Mouse (Mus musculus) G1E (cell line): Measurements from ENCODE around the gene Mapk8ip3. TPM values are rescaled to one million over a fixed set of nuclear protein-coding genes. Genes with fewer than 3 reads are reported as not detected.

ENCODE experiments used
- ATAC-seq: 2 replicates; pipeline ENCODE4 v1.8.0; 2016; ENCODE audit warnings: mild to moderate bottlenecking; ENCODE audit not compliant: insufficient number of reproducible peaks, poor library complexity, low FRiP score, severe bottlenecking; ENCODE audit errors: extremely low read depth
- DNase-seq: peaks from one replicate; pipeline ENCODE4 v3.0.0; 2012; ENCODE audit warnings: low spot score
- H3K27me3 ChIP-seq: 2 replicates; pipeline ENCODE4 v1.6.1; 2012; ENCODE audit warnings: mild to moderate bottlenecking, low read length, inconsistent platforms; ENCODE audit not compliant: insufficient read depth
- H3K36me3 ChIP-seq: replicated peaks from 2 replicates; pipeline ENCODE3; 2012; ENCODE audit warnings: mild to moderate bottlenecking, inconsistent platforms
- H3K4me1 ChIP-seq: 2 replicates; pipeline ENCODE4 v1.6.1; 2012; ENCODE audit warnings: low read depth, low read length, inconsistent platforms, mixed read lengths; ENCODE audit not compliant: insufficient read depth
- H3K4me3 ChIP-seq: 2 replicates; pipeline ENCODE4 v1.5.1; 2012; ENCODE audit warnings: low read depth, mild to moderate bottlenecking, inconsistent platforms, low read length, moderate library complexity, mixed read lengths
- H3K9me3 ChIP-seq: replicated peaks from 2 replicates; pipeline ENCODE4 v1.6.1; 2012; ENCODE audit warnings: inconsistent platforms
- CTCF ChIP-seq: IDR thresholded peaks from 2 replicates; pipeline ENCODE4 v1.5.1; 2012; ENCODE audit warnings: low read depth, low read length, inconsistent platforms, mixed read lengths
- GATA1 ChIP-seq: IDR thresholded peaks from 2 replicates; pipeline ENCODE4 v1.6.1; 2012; ENCODE audit warnings: borderline replicate concordance, low read length, inconsistent platforms, mixed read lengths
- GATA2 ChIP-seq: IDR thresholded peaks from 2 replicates; pipeline ENCODE4 v1.6.1; 2012; ENCODE audit warnings: low read depth, low read length, inconsistent platforms, borderline replicate concordance
- POLR2AphosphoS5 ChIP-seq: IDR thresholded peaks from 2 replicates; pipeline ENCODE4 v1.6.1; 2012; ENCODE audit warnings: low read depth, low read length, inconsistent platforms; ENCODE audit not compliant: insufficient replicate concordance
- TAL1 ChIP-seq: conservative IDR thresholded peaks from 2 replicates; pipeline ENCODE4 v1.6.1; 2012; ENCODE audit warnings: low read depth, low read length, inconsistent platforms, mixed read lengths
- polyA plus RNA-seq: library from polyadenylated mRNA; stranded (reverse); fragments of >175 nt; gene quantifications from 2 replicates; pipeline ENCODE4 v1.2.3, GENCODE M21; 2012
- total RNA-seq, 2 experiments: library from RNA; stranded (forward) in 1 of 2; stranded (reverse) in 1 of 2; fragments of 200-1000 nt in 1 of 2; fragments of >200 nt in 1 of 2; fragmentation: Nextera tagmentation in 1 of 2; gene quantifications; 2 replicates each; pipeline ENCODE4 v1.2.3; 2014 to 2017

Gene Mapk8ip3
- total and polyA plus RNA-seq, 3 experiments: 32.4 to 122 (median 39.7) TPM

DNA sequence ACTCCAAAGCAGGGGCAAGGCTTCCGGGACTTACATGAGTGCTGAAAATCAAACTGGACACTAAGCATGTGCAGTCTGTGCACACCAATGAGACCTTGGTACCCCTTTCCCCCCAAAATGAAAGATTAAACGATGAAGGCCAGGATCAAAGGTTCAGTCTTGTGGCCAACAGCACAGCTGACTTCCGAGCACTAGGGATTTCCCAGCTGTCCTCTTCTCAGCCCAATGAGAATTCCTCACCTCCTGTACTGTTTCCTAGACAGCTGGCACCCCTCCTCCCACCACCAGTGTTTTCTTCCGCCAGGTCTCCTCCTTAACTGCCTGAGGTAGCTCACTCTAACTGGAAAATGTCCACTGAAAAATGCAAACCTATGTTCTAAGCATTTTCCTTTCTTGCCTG is 3.6 kb downstream of the Mapk8ip3 start:
- Histone ChIP-seq H3K27me3 (no peaks in the 10 kb centered on the region), H3K36me3 (peaks cover 58% of the 10 kb centered on the region), H3K4me1 (peaks cover 39% of the 10 kb centered on the region), H3K4me3 (no peak overlapping the region), H3K9me3 (no peaks in the 10 kb centered on the region)
- DNase-seq (no peak), ATAC-seq (no peak)
- TF ChIP-seq POLR2AphosphoS5: no peak
- TF ChIP-seq GATA1: no peak
- no peak for TF ChIP-seq CTCF
- TF ChIP-seq GATA2: no peak
- TF ChIP-seq TAL1: no peak

DNA sequence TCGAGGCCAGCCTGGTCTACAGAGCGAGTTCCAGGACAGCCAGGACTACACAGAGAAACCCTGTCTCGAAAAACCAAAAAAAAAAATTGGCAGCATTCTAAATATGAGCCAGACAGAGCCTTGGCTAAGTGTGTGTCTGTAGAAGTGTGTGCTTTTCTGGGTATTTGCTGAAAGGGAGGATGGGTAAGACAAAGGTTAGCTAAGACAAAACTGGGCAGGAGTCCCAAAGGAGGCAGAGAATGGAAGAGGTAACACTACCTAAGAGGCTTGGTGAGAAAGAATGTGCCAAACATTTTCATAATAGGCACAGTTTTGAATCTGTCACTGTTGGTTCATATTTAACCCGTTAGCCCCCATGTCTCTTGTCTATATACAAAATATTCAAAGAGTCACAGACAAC is 4.3 kb downstream of the Mapk8ip3 start:
- DNase-seq (no peak), ATAC-seq (no peak)
- peaks cover 60% of the 10 kb centered on the region for H3K36me3 ChIP-seq
- no peaks in the 10 kb centered on the region for H3K9me3 ChIP-seq
- TF ChIP-seq GATA1 (no peak), POLR2AphosphoS5 (no peak), TAL1 (no peak), CTCF (no peak), GATA2 (no peak)
- no peak overlapping the region for H3K4me3 ChIP-seq
- peaks cover 39% of the 10 kb centered on the region for H3K4me1 ChIP-seq
- H3K27me3 ChIP-seq: no peaks in the 10 kb centered on the region

DNA sequence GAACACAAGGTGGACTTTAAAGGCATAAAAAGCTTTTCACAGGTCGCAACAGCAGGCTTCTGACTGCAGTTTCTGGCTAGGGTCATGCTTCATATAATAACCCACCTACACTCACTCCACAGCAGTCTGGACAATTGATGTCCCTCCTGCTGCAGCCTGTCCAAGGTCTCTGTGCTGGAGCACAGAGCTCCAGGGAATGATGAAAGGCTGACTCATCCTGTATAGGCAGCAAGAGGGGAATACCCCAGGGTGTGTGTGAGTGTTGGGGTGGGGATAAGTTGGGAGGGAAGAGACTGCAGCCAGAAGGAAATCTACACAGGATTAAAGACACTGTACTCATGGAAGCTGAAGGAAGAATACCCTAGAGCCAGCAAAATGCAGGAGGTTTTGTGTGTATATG is 7.3 kb downstream of the Mapk8ip3 start:
- H3K36me3 ChIP-seq: peaks cover 78% of the 10 kb centered on the region

DNA sequence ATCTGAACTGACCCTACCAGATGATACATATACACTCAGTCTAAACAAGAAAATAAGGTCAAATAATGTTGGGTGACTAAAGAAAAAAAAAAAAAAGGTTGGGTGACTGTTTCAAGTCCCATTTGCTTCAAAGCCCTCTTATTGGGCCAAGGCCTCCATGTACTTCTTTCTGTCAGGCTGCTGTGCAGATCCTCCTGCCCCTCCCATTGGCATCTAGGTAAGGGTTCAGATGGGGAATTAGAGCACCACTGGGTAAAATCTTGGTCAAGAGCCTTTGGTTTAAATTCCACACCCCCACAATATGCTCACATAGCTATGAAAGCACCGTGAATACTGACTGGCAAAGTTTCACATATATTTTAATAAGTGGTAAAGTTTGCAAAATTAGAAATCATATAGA is 13.5 kb downstream of the Mapk8ip3 start:
- H3K4me3 ChIP-seq: no peak overlapping the region
- ATAC-seq: no peak
- H3K27me3 ChIP-seq: no peaks in the 10 kb centered on the region
- peaks cover 4% of the 10 kb centered on the region; the same call in 1 of the 2 replicates for H3K4me1 ChIP-seq
- peaks cover 98% of the 10 kb centered on the region for H3K36me3 ChIP-seq
- H3K9me3 ChIP-seq: no peaks in the 10 kb centered on the region
- DNase-seq: no peak
- TF ChIP-seq CTCF (no peak), GATA1 (no peak), GATA2 (no peak), POLR2AphosphoS5 (no peak), TAL1 (no peak)

More for the DNA sequence above, 7.3 kb downstream of the Mapk8ip3 start:
- Histone ChIP-seq H3K27me3 (no peaks in the 10 kb centered on the region), H3K4me3 (no peak overlapping the region), H3K4me1 (peaks cover 16% of the 10 kb centered on the region), H3K9me3 (no peaks in the 10 kb centered on the region)
- TF ChIP-seq GATA2: no peak
- no peak for TF ChIP-seq TAL1
- no peak for TF ChIP-seq GATA1
- TF ChIP-seq CTCF: no peak
- no peak for TF ChIP-seq POLR2AphosphoS5
- DNase-seq: no peak
- ATAC-seq: no peak

DNA sequence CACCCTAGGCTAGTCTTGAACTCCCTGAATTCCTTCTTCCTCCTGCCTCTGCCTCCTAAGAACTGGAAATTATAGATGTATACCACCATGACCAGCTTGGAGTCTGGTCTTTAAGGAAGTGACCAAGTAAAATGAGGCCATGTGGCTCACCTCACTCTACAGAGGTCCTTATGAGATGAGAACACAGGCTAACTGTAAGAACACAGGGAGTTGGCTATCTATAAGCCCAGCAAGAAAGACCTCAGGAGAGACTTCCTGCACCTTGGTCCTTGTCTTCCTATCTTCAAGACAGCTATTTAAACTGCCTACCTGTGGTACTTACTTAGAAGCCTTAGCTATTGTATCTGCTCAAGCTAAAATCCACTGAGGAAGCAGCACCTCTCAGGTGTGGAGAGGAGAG is 22.8 kb downstream of the Mapk8ip3 start:
- no peak for ATAC-seq
- Histone ChIP-seq H3K4me3 (peak overlapping the region; percentile 31; the same call in 1 of the 2 replicates), H3K4me1 (peaks cover 20% of the 10 kb centered on the region), H3K36me3 (peaks cover 99% of the 10 kb centered on the region), H3K9me3 (no peaks in the 10 kb centered on the region), H3K27me3 (no peaks in the 10 kb centered on the region)
- no peak for DNase-seq
- TF ChIP-seq GATA1: no peak
- TF ChIP-seq GATA2: no peak
- no peak; the same call in 1 of the 2 replicates for TF ChIP-seq TAL1
- no peak for TF ChIP-seq POLR2AphosphoS5
- no peak for TF ChIP-seq CTCF

DNA sequence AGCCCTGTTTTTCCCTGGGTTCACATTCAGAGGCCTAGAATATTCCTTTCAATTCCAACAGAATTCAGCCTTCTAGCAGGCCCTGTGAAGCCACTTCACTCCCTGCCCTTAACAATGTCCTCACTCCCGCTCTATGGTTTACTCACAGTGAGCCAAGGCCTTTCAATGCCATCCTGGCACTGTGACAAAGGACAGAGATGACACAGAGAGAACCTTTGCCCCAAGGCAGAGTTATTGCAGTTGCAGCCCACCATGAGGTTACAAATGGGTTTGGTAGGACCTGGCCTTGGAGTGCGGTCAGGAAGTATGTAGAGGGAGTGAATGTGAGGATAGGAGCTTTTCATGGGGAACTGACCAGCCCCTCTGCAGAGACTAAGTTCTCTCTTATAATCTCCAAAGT is 29.2 kb downstream of the Mapk8ip3 start:
- ATAC-seq: no peak

DNA sequence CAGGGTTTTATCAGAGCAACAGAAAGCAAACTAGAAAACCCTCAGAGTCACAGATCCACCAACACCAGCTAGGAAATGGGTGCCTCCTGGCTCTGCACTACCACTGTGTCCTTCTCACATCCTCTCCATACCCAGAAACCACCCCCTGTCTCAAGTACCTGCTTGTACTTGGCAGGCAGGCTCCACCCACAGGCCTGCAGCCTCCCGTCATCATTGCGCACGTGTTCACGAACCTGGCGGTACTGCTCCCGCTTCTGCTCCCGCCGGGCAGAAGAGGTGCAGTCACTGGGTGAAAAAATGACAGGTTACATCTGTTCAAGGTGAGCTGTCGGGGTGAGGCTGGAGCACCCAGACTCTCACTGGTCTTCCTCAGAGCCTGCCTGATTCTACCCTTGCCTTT is 33.0 kb downstream of the Mapk8ip3 start:
- no peaks in the 10 kb centered on the region for H3K9me3 ChIP-seq
- H3K27me3 ChIP-seq: no peaks in the 10 kb centered on the region
- peaks cover 55% of the 10 kb centered on the region for H3K4me1 ChIP-seq
- ATAC-seq: no peak
- peaks cover 100% of the 10 kb centered on the region for H3K36me3 ChIP-seq
- no peak overlapping the region for H3K4me3 ChIP-seq
- TF ChIP-seq GATA1 (no peak), TAL1 (no peak)
- DNase-seq: no peak

More for the DNA sequence above, 29.2 kb downstream of the Mapk8ip3 start:
- no peak for DNase-seq
- H3K4me1 ChIP-seq: peaks cover 28% of the 10 kb centered on the region
- H3K4me3 ChIP-seq: no peak overlapping the region
- H3K27me3 ChIP-seq: no peaks in the 10 kb centered on the region
- peaks cover 100% of the 10 kb centered on the region for H3K36me3 ChIP-seq
- TF ChIP-seq POLR2AphosphoS5: no peak
- no peaks in the 10 kb centered on the region for H3K9me3 ChIP-seq
